Mouse (Mus musculus): ENCODE results near the gene Nfe2.

GRCm38 (mm10) chr15:103297313-103297712, 39.1 kb upstream of the Nfe2 start:
- TF ChIP-seq CTCF (IDR thresholded peaks at IDR 0.05; ENCODE audit: low read depth) (no peak), EP300 (IDR thresholded peaks at IDR 0.05; ENCODE audit: low read depth) (no peak)

Data from liver, embryonic 14.5 days (tissue).